Mouse (Mus musculus) C2C12 (cell line): ENCODE measurements at regions not wholly inside any gene's neighbourhood (a gene's known extent, or its start where the extent isn't known, plus 50 kb on each side); places are given as distances from the start of the nearest gene placed in this dataset.

Experiments used
- CEBPB ChIP-seq: IDR thresholded peaks from one replicate; pipeline ENCODE4 v1.6.1; 2011; ENCODE audit warnings: low read depth, mild to moderate bottlenecking, control low read depth, moderate library complexity
- CTCF ChIP-seq: IDR thresholded peaks from one replicate; pipeline ENCODE4 v1.5.1; 2011; ENCODE audit not compliant: control insufficient read depth, insufficient read depth, insufficient read length
- MAX ChIP-seq: IDR thresholded peaks from one replicate; pipeline ENCODE4 v1.6.1; 2011; ENCODE audit warnings: mild to moderate bottlenecking, control low read depth
- MYOD1 ChIP-seq: IDR thresholded peaks from one replicate; pipeline ENCODE4 v1.6.1; 2011; ENCODE audit warnings: low read depth; ENCODE audit not compliant: control insufficient read depth, insufficient read length
- MYOG ChIP-seq: IDR thresholded peaks from one replicate; pipeline ENCODE4 v1.6.1; 2011; ENCODE audit not compliant: control insufficient read depth, insufficient read length; ENCODE audit errors: extremely low read depth
- USF1 ChIP-seq: IDR thresholded peaks from one replicate; pipeline ENCODE4 v1.6.1; 2011; ENCODE audit warnings: low read depth, mild to moderate bottlenecking, control low read depth, moderate library complexity

DNA sequence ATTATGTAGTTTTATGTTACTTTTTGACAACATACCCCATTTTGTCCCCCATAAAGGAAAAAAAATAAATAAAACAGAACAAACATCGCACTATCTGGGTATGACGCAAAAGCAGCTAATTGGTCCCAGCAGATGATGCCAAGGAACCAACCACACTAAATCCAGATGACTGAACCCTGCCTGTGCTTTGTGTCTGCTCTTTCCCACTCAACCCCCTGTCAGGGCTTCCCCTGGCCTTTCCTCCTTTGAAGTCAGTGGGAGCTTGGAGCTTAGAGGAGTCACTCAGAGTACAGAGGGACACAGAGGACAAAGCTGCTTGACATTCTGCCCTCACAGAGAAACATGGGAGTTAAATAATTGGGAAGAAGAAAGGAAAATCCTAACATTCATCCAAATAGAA lies 1017.1 kb upstream of the Flrt2 start:
- TF ChIP-seq CTCF (no peak), USF1 (no peak), MAX (no peak), MYOD1 (no peak), CEBPB (no peak), MYOG (no peak)
